Mouse (Mus musculus) cerebellum, adult 18-20 months (tissue): ENCODE measurements around the gene Trpc7.

Source experiments
- DNase-seq, 2 experiments: peaks; one replicate each; pipeline ENCODE4 v3.0.0; 2021

Gene Trpc7

GRCm38 (mm10) chr13:56790683-56791082 lies 105.1 kb downstream of the Trpc7 start:
- DNase-seq = no peak

GRCm38 (mm10) chr13:56782621-56783020 lies 113.2 kb downstream of the Trpc7 start:
- no peak for DNase-seq

- no peak for DNase-seq
These were observed 114.1 kb downstream of the Trpc7 start for GRCm38 (mm10) chr13:56781697-56782096.

- no peak for DNase-seq
These were observed 114.9 kb downstream of the Trpc7 start for GRCm38 (mm10) chr13:56780746-56781469.

- no peak for DNase-seq
These were observed 121.5 kb downstream of the Trpc7 start for GRCm38 (mm10) chr13:56774304-56774703.

GRCm38 (mm10) chr13:56773262-56773870 lies 122.4 kb downstream of the Trpc7 start:
- DNase-seq = no peak

GRCm38 (mm10) chr13:56772592-56772991 lies 123.2 kb downstream of the Trpc7 start:
- DNase-seq = no peak

GRCm38 (mm10) chr13:56770786-56771185 lies 125.0 kb downstream of the Trpc7 start:
- DNase-seq = no peak

GRCm38 (mm10) chr13:56770136-56770578 lies 125.6 kb downstream of the Trpc7 start:
- DNase-seq = no peak

- DNase-seq = no peak
These were observed 126.4 kb downstream of the Trpc7 start for GRCm38 (mm10) chr13:56769431-56769830.

- no peak for DNase-seq
These were observed 129.6 kb downstream of the Trpc7 start for GRCm38 (mm10) chr13:56766211-56766610.

GRCm38 (mm10) chr13:56765284-56766032 lies 130.3 kb downstream of the Trpc7 start:
- DNase-seq = no peak

GRCm38 (mm10) chr13:56762446-56763229 lies 133.2 kb downstream of the Trpc7 start:
- no peak for DNase-seq

GRCm38 (mm10) chr13:56758492-56758891 lies 137.3 kb downstream of the Trpc7 start:
- DNase-seq = peak; percentile 70 to 81

- no peak for DNase-seq
These were observed 138.6 kb downstream of the Trpc7 start for GRCm38 (mm10) chr13:56757201-56757600.

GRCm38 (mm10) chr13:56755871-56756270 lies 139.9 kb downstream of the Trpc7 start:
- no peak for DNase-seq

GRCm38 (mm10) chr13:56753192-56753951 lies 142.4 kb downstream of the Trpc7 start, which contains the start of gene Gm45623:
Gm45623 (minus strand) TSS chr13:56753827.
- no peak for DNase-seq

GRCm38 (mm10) chr13:56752474-56753191 lies 143.2 kb downstream of the Trpc7 start:
- no peak for DNase-seq

- no peak for DNase-seq
These were observed 144.0 kb downstream of the Trpc7 start for GRCm38 (mm10) chr13:56751774-56752173.

- DNase-seq = no peak
These were observed 146.4 kb downstream of the Trpc7 start for GRCm38 (mm10) chr13:56749377-56749776.

GRCm38 (mm10) chr13:56747554-56747953 lies 148.2 kb downstream of the Trpc7 start:
- DNase-seq = no peak
